Mouse (Mus musculus) bone marrow macrophage, adult 2 months (primary cell): Measurements from ENCODE around the gene Aprt. TPM values are rescaled to one million over a fixed set of nuclear protein-coding genes. Genes with fewer than 3 reads are reported as not detected.

Source experiments
- H3K27ac ChIP-seq: 2 replicates; pipeline ENCODE4 v1.5.1; 2012; ENCODE audit warnings: low read depth, low read length; ENCODE audit not compliant: insufficient read depth
- H3K4me1 ChIP-seq: 2 replicates; pipeline ENCODE4 v1.6.1; 2012; ENCODE audit warnings: low read length; ENCODE audit not compliant: control insufficient read depth, insufficient read depth
- H3K4me3 ChIP-seq: 2 replicates; pipeline ENCODE4 v1.5.1; 2012; ENCODE audit warnings: mild to moderate bottlenecking, low read length, moderate library complexity; ENCODE audit not compliant: insufficient read depth
- CTCF ChIP-seq: IDR thresholded peaks from 2 replicates; pipeline ENCODE4 v1.5.1; 2012; ENCODE audit warnings: low read depth, mild to moderate bottlenecking, low read length, moderate library complexity
- POLR2A ChIP-seq: IDR thresholded peaks from 2 replicates; pipeline ENCODE4 v1.6.1; 2012; ENCODE audit warnings: mild to moderate bottlenecking, low read depth, low read length, borderline replicate concordance
- polyA plus RNA-seq: library from polyadenylated mRNA; stranded (reverse); fragments of >200 nt; gene quantifications from 2 replicates; pipeline ENCODE4 v1.2.4, GENCODE M21; 2012; ENCODE audit not compliant: missing spikeins, insufficient read depth, insufficient read length

The Aprt gene
- 187 and 203 TPM in 2 replicates for polyA plus RNA-seq

GRCm38 (mm10) chr8:122576648-122577022, at the start of gene Aprt:
TSS of gene Aprt (minus strand) at chr8:122576909.
- Histone ChIP-seq H3K4me1 (peaks cover 12% of the 10 kb centered on the region), H3K27ac (peak within 1 kb of the TSS; percentile 67), H3K4me3 (peak within 1 kb of the TSS; percentile 73)
- TF ChIP-seq POLR2A (no peak), CTCF (no peak)

- TF ChIP-seq CTCF (no peak), POLR2A (no peak)
Observed at GRCm38 (mm10) chr8:122625811-122626210, 49.1 kb upstream of the Aprt start.

GRCm38 (mm10) chr8:122624653-122625052, 47.9 kb upstream of the Aprt start:
- TF ChIP-seq POLR2A = no peak
- no peak for TF ChIP-seq CTCF
- H3K27ac ChIP-seq = no peak overlapping the region
- H3K4me1 ChIP-seq = no peaks in the 10 kb centered on the region
- no peak overlapping the region for H3K4me3 ChIP-seq

More at GRCm38 (mm10) chr8:122625811-122626210, 49.1 kb upstream of the Aprt start:
- no peak overlapping the region for H3K27ac ChIP-seq
- no peak overlapping the region for H3K4me3 ChIP-seq
- H3K4me1 ChIP-seq = no peaks in the 10 kb centered on the region

GRCm38 (mm10) chr8:122623844-122624642, 47.3 kb upstream of the Aprt start:
- H3K27ac ChIP-seq = no peak overlapping the region
- no peaks in the 10 kb centered on the region for H3K4me1 ChIP-seq
- no peak overlapping the region for H3K4me3 ChIP-seq
- TF ChIP-seq CTCF (no peak), POLR2A (no peak)

- no peak for TF ChIP-seq POLR2A
- no peak for TF ChIP-seq CTCF
- H3K4me1 ChIP-seq = no peaks in the 10 kb centered on the region
- no peak within 1 kb of the TSS for H3K4me3 ChIP-seq
- H3K27ac ChIP-seq = no peak within 1 kb of the TSS
Observed at GRCm38 (mm10) chr8:122622727-122623126, 46.0 kb upstream of the Aprt start, which contains the start of gene Pabpn1l. TSS of gene Pabpn1l (minus strand) at chr8:122622739.

- H3K27ac ChIP-seq = no peak overlapping the region
- no peaks in the 10 kb centered on the region for H3K4me1 ChIP-seq
- no peak for TF ChIP-seq CTCF
- TF ChIP-seq POLR2A = no peak
- H3K4me3 ChIP-seq = no peak overlapping the region
Observed at GRCm38 (mm10) chr8:122620446-122620845, 43.7 kb upstream of the Aprt start.

- H3K4me3 ChIP-seq = no peak overlapping the region
- H3K4me1 ChIP-seq = no peaks in the 10 kb centered on the region
- no peak overlapping the region for H3K27ac ChIP-seq
- TF ChIP-seq POLR2A (no peak), CTCF (no peak)
Observed at GRCm38 (mm10) chr8:122618660-122619378, 42.1 kb upstream of the Aprt start.

- no peaks in the 10 kb centered on the region for H3K4me1 ChIP-seq
- no peak overlapping the region for H3K4me3 ChIP-seq
- no peak overlapping the region for H3K27ac ChIP-seq
- no peak for TF ChIP-seq POLR2A
- no peak for TF ChIP-seq CTCF
Observed at GRCm38 (mm10) chr8:122617947-122618546, 41.3 kb upstream of the Aprt start.

- TF ChIP-seq POLR2A = no peak
- no peak for TF ChIP-seq CTCF
- no peak overlapping the region for H3K27ac ChIP-seq
- no peak overlapping the region for H3K4me3 ChIP-seq
- peaks cover 5% of the 10 kb centered on the region; the same call in 1 of the 2 replicates for H3K4me1 ChIP-seq
Observed at GRCm38 (mm10) chr8:122616181-122616905, 39.6 kb upstream of the Aprt start.
